Mouse (Mus musculus) stomach, postnatal 0 days (tissue): ENCODE data around the gene Kcnma1.

Experiments
- CTCF ChIP-seq: IDR thresholded peaks from 2 replicates; pipeline ENCODE4 v1.5.1; 2016; ENCODE audit warnings: antibody characterized with exemption, low read depth, mild to moderate bottlenecking, moderate library complexity
- EP300 ChIP-seq: optimal IDR thresholded peaks from 2 replicates; pipeline ENCODE3; 2016; ENCODE audit warnings: antibody characterized with exemption

- TF ChIP-seq EP300 (no peak), CTCF (no peak)
These were observed 528.3 kb downstream of the Kcnma1 start for GRCm38 (mm10) chr14:23485802-23486500.
